Mouse (Mus musculus) intestine, embryonic 14.5 days (tissue): Measurements from ENCODE around the gene Olfr1344. TPM values are rescaled to one million over a fixed set of nuclear protein-coding genes. Genes with fewer than 3 reads are reported as not detected.

ENCODE experiments used
- polyA plus RNA-seq: library from polyadenylated mRNA; unstranded; fragments of >200 nt; fragmentation: Nextera tagmentation; extraction: Ambion mirVana; gene quantifications from 2 replicates; pipeline ENCODE4 v1.2.1, GENCODE M21; 2014

Gene Olfr1344
- polyA plus RNA-seq, 1 experiment from 2014 or later = not detected

Other genes starting within 250 kb of the Olfr1344 start
- gene Galp, start 241.6 kb upstream of the Olfr1344 start, polyA plus RNA-seq = not detected in 2 replicates
- gene Zscan5b, start 216.4 kb upstream of the Olfr1344 start, polyA plus RNA-seq = not detected in 2 replicates
- not detected in 2 replicates for gene Epp13, start 186.0 kb upstream of the Olfr1344 start, polyA plus RNA-seq
- 5.7 and 7.9 TPM in 2 replicates for gene Zfp667, start 152.1 kb upstream of the Olfr1344 start, polyA plus RNA-seq
- gene Zfp583, start 107.4 kb upstream of the Olfr1344 start, polyA plus RNA-seq = 4.0 and 5.3 TPM in 2 replicates
- 1.5 and 2.1 TPM in 2 replicates for gene Gm3854, start 94.9 kb upstream of the Olfr1344 start, polyA plus RNA-seq
- gene Zfp78, start 75.4 kb upstream of the Olfr1344 start, polyA plus RNA-seq = 2.0 and 2.1 TPM in 2 replicates
- gene Zfp28, start 55.4 kb upstream of the Olfr1344 start, polyA plus RNA-seq = 8.3 and 10.2 TPM in 2 replicates
- gene Smim17, start 40.0 kb upstream of the Olfr1344 start, polyA plus RNA-seq = 0.31 and 0.38 TPM in 2 replicates
- not detected in 2 replicates for gene Gm20715, start 28.4 kb upstream of the Olfr1344 start, polyA plus RNA-seq
- not detected in 2 replicates for gene Olfr1336, start 17.5 kb downstream of the Olfr1344 start, polyA plus RNA-seq
- gene Olfr1346, start 28.4 kb downstream of the Olfr1344 start, polyA plus RNA-seq = not detected in 2 replicates
- not detected in 2 replicates for gene Olfr5, start 48.3 kb downstream of the Olfr1344 start, polyA plus RNA-seq
- gene Olfr1347, start 61.1 kb downstream of the Olfr1344 start, polyA plus RNA-seq = not detected in 2 replicates
- not detected in 2 replicates for gene Olfr1348, start 70.1 kb downstream of the Olfr1344 start, polyA plus RNA-seq
- gene Olfr1349, start 84.3 kb downstream of the Olfr1344 start, polyA plus RNA-seq = not detected in 2 replicates
- not detected in 2 replicates for gene Olfr1350, start 126.2 kb downstream of the Olfr1344 start, polyA plus RNA-seq